21 mouse cellular contexts compared by ENCODE assay signal in the genomic region with DNA sequence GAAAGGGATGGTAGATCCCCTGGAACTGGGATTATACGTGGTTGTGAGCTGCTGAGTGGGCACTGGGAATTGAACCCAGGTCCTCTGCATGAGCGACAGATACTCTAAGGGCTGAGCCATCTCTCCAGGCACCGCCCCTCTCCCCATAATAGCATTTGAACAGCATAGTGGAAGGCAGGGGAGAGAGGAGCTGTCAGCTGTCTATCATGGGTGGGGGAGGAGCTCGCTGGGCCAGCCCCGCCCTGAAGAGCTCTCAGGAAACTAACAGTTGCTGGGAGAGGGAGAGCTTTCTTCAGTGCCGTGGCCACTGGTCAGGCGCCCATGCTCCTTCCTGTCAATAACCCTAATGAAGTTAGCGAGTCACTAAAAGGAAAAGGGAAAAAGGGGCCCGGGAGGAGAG. TPM values are rescaled to one million over a fixed set of nuclear protein-coding genes. Genes with fewer than 3 reads are reported as not detected.
DNase-seq lines count a peak whose midpoint lies in the region; ATAC-seq and TF ChIP-seq lines count a peak whose summit lies in the region.
"Had no signal": no experiment of that assay in that cellular context is flagged by ENCODE, and none has a peak within 500 bp of the region (broad histone marks: within the 10 kb centered on the region; RNA-seq: fewer than 3 reads in every experiment).

No protein-coding gene starts in this region.

- DNase-seq in thymus, postnatal 4 days = peak; percentile 18
- no peak for DNase-seq in thymus, postnatal 14 days
- DNase-seq in R1 (ENCODE audit: low read depth, low spot score) = peak; percentile 85
- DNase-seq: adrenal gland, postnatal 14 days; B cell, adult 2 months; cerebellum, adult 11-12 months; cerebellum, adult 9-10 months; cerebellum, postnatal 25 days; gastrocnemius, postnatal 14 days; heart, adult 2 months had no signal

- ATAC-seq in intestine, embryonic 15.5 days = peak; percentile 51; the same call in 1 of the 2 replicates
- no peak for ATAC-seq in intestine, postnatal 0 days
- ATAC-seq in CD4-positive, CD25-positive, alpha-beta regulatory T cell, adult 4 months = no peak
- ATAC-seq: activated CD4-positive, CD25-positive, alpha-beta regulatory T cell, adult 4 months; forebrain, embryonic 16.5 days; intestine, embryonic 16.5 days had no signal

- no peak overlapping the region for H3K27ac ChIP-seq in intestine, embryonic 15.5 days
- H3K27ac ChIP-seq in intestine, postnatal 0 days (ENCODE audit: low read depth, low read length) = no peak overlapping the region
- H3K27ac ChIP-seq: embryonic facial prominence, embryonic 12.5 days; heart, adult 2 months; heart, embryonic 15.5 days; hindbrain, embryonic 12.5 days had no signal

- 53% methylated on average over 9 of the region's 9 CpGs for WGBS in intestine, embryonic 15.5 days
- WGBS in intestine, postnatal 0 days = 58% methylated on average over 9 of the region's 9 CpGs

- H3K4me1 ChIP-seq in intestine, embryonic 15.5 days (replicated peaks) = no peaks in the 10 kb centered on the region
- no peaks in the 10 kb centered on the region for H3K4me1 ChIP-seq in intestine, postnatal 0 days (replicated peaks; ENCODE audit: control insufficient read depth, insufficient read depth, low read length)
- H3K4me1 ChIP-seq: embryonic facial prominence, embryonic 12.5 days; hindbrain, embryonic 12.5 days had no signal

- no peak overlapping the region for H3K4me3 ChIP-seq in intestine, embryonic 15.5 days (replicated peaks)
- no peak overlapping the region for H3K4me3 ChIP-seq in intestine, postnatal 0 days (ENCODE audit: low read depth, low read length)
- H3K4me3 ChIP-seq: embryonic facial prominence, embryonic 12.5 days; heart, adult 2 months; heart, embryonic 15.5 days; hindbrain, embryonic 12.5 days had no signal

- H3K9me3 ChIP-seq in intestine, embryonic 15.5 days = no peaks in the 10 kb centered on the region
- H3K9me3 ChIP-seq in intestine, postnatal 0 days (ENCODE audit: control insufficient read depth) = no peaks in the 10 kb centered on the region
- H3K9me3 ChIP-seq: embryonic facial prominence, embryonic 12.5 days; heart, embryonic 15.5 days; hindbrain, embryonic 12.5 days had no signal

- H3K9ac ChIP-seq in intestine, embryonic 15.5 days = no peak overlapping the region
- H3K9ac ChIP-seq in intestine, postnatal 0 days (ENCODE audit: low read depth, low read length) = no peak overlapping the region
- H3K9ac ChIP-seq: embryonic facial prominence, embryonic 12.5 days; heart, embryonic 15.5 days; hindbrain, embryonic 12.5 days had no signal

- no peak overlapping the region for H3K4me2 ChIP-seq in intestine, embryonic 15.5 days (replicated peaks)
- no peak overlapping the region for H3K4me2 ChIP-seq in intestine, postnatal 0 days (replicated peaks; ENCODE audit: low read depth)
- H3K4me2 ChIP-seq: embryonic facial prominence, embryonic 12.5 days; heart, embryonic 11.5 days; heart, embryonic 15.5 days; hindbrain, embryonic 12.5 days had no signal

- H3K36me3 ChIP-seq in intestine, embryonic 15.5 days = 0 out of 2 replicates have a peak, but pooled peaks cover 5% of the 10 kb centered on the region
- H3K36me3 ChIP-seq in intestine, postnatal 0 days (ENCODE audit: control insufficient read depth, insufficient read depth) = peaks cover 28% of the 10 kb centered on the region

- no peaks in the 10 kb centered on the region for H3K27me3 ChIP-seq in intestine, embryonic 15.5 days (replicated peaks)
- H3K27me3 ChIP-seq in intestine, postnatal 0 days (replicated peaks; ENCODE audit: control insufficient read depth, insufficient read depth, low read length) = no peaks in the 10 kb centered on the region
- H3K27me3 ChIP-seq: embryonic facial prominence, embryonic 12.5 days; heart, embryonic 15.5 days; hindbrain, embryonic 12.5 days had no signal

- TF ChIP-seq CTCF in intestine, postnatal 0 days (IDR thresholded peaks at IDR 0.05; ENCODE audit: low read depth) = no peak

RNA-seq across cellular contexts. Expression of a gene that starts 34.4 kb away (rescaled TPM):
- 23.4 and 24.9 TPM in 2 replicates for polyA plus RNA-seq in intestine, embryonic 15.5 days (2015; fragmentation: Nextera tagmentation; extraction: Ambion mirVana)
- 34.0 and 36.7 TPM in 2 replicates for polyA plus RNA-seq in intestine, postnatal 0 days (2015; fragmentation: Nextera tagmentation; extraction: Ambion mirVana)
- 10 to 100 TPM in 1 of 2 experiments, 1 to 10 TPM in 1; 7.9 to 16.2 TPM for polyA plus RNA-seq in CD4-positive, CD25-positive, alpha-beta regulatory T cell, adult 4 months (2017; shearing (Covaris generic))

RNA-seq across cellular contexts. Expression of a gene that starts 60.0 kb away (rescaled TPM):
- 1.9 and 2.2 TPM in 2 replicates for polyA plus RNA-seq in intestine, embryonic 15.5 days (2015; fragmentation: Nextera tagmentation; extraction: Ambion mirVana)
- 0.08 and 0.55 TPM in 2 replicates for polyA plus RNA-seq in intestine, postnatal 0 days (2015; fragmentation: Nextera tagmentation; extraction: Ambion mirVana)
- polyA plus RNA-seq in CD4-positive, CD25-positive, alpha-beta regulatory T cell, adult 4 months (2017; shearing (Covaris generic)) = under 1 TPM in 1 of 2 experiments, not detected in 1; 0.23 TPM
- polyA plus RNA-seq: gonadal fat pad, adult 2 months had no signal
